Mouse (Mus musculus): Measurements from ENCODE around the gene Scgb1b12. TPM values are rescaled to one million over a fixed set of nuclear protein-coding genes. Genes with fewer than 3 reads are reported as not detected.
"Not testable (repeated sequence)": the region's sequence is repeated elsewhere in the genome, so short reads cannot be mapped to it uniquely, and the experiment has no call there.

Gene Scgb1b12
- total RNA-seq (2014; rRNA removed): not detected in 2 replicates
- polyA plus RNA-seq (2012; rRNA removed): not detected in 2 replicates

GRCm38 (mm10) chr7:32333882-32334281 is at the start of gene Scgb1b12:
Gene Scgb1b12, plus strand, starts transcription at chr7:32334182.
- H3K9ac ChIP-seq (ENCODE audit: low read depth, low read length); H3K4me1 ChIP-seq (ENCODE audit: control insufficient read depth, insufficient read depth, low read length); H3K4me3 ChIP-seq (ENCODE audit: insufficient read depth, low read depth, low read length); H3K36me3 ChIP-seq (ENCODE audit: control insufficient read depth, insufficient read depth, low read length); DNase-seq (ENCODE audit: extremely low read depth, low read depth, low spot score); H3K79me2 ChIP-seq (ENCODE audit: control insufficient read depth, insufficient read depth, low read length); H3K27me3 ChIP-seq (ENCODE audit: control insufficient read depth, insufficient read depth, low read length); H3K27ac ChIP-seq (replicated peaks; ENCODE audit: insufficient read depth, low read depth, low read length): not testable (repeated sequence)
- 78% methylated on average over 2 of the region's 3 CpGs for WGBS

GRCm38 (mm10) chr7:32327145-32327544 is 6.8 kb upstream of the Scgb1b12 start, which contains the start of gene Scgb2b12:
Gene Scgb2b12, minus strand, starts transcription at chr7:32327245.
- not testable (repeated sequence) for H3K36me3 ChIP-seq (ENCODE audit: control insufficient read depth, insufficient read depth, low read length); DNase-seq (ENCODE audit: extremely low read depth, low read depth, low spot score); H3K9ac ChIP-seq (ENCODE audit: low read depth, low read length); H3K79me2 ChIP-seq (ENCODE audit: control insufficient read depth, insufficient read depth, low read length); H3K27me3 ChIP-seq (ENCODE audit: control insufficient read depth, insufficient read depth, low read length); H3K4me3 ChIP-seq (ENCODE audit: insufficient read depth, low read depth, low read length); H3K4me1 ChIP-seq (ENCODE audit: control insufficient read depth, insufficient read depth, low read length); H3K27ac ChIP-seq (replicated peaks; ENCODE audit: insufficient read depth, low read depth, low read length)
- WGBS: 81% methylated on average over 1 of the region's 1 CpGs

Other genes with a start within 250 kb of the Scgb1b12 start
- gene Scgb1b10, start 233.3 kb upstream of the Scgb1b12 start, total RNA-seq (2014; rRNA removed): not detected in 2 replicates
- gene Scgb1b10, start 233.3 kb upstream of the Scgb1b12 start, polyA plus RNA-seq (2012; rRNA removed): not detected in 2 replicates
- not detected in 2 replicates for gene Scgb2b11, start 123.0 kb upstream of the Scgb1b12 start, total RNA-seq (2014; rRNA removed)
- not detected in 2 replicates for gene Scgb2b11, start 123.0 kb upstream of the Scgb1b12 start, polyA plus RNA-seq (2012; rRNA removed)
- not detected in 2 replicates for gene Scgb1b11, start 111.3 kb upstream of the Scgb1b12 start, total RNA-seq (2014; rRNA removed)
- not detected in 2 replicates for gene Scgb1b11, start 111.3 kb upstream of the Scgb1b12 start, polyA plus RNA-seq (2012; rRNA removed)
- gene Scgb2b12, start 6.9 kb upstream of the Scgb1b12 start, total RNA-seq (2014; rRNA removed): not detected in 2 replicates
- not detected in 2 replicates for gene Scgb2b12, start 6.9 kb upstream of the Scgb1b12 start, polyA plus RNA-seq (2012; rRNA removed)
- not detected in 2 replicates for gene Scgb1b29, start 107.4 kb downstream of the Scgb1b12 start, total RNA-seq (2014; rRNA removed)
- gene Scgb1b29, start 107.4 kb downstream of the Scgb1b12 start, polyA plus RNA-seq (2012; rRNA removed): not detected in 2 replicates